Mouse (Mus musculus): Measurements from ENCODE around the gene Slc2a4. TPM values are rescaled to one million over a fixed set of nuclear protein-coding genes. Genes with fewer than 3 reads are reported as not detected.
"Not testable (repeated sequence)": the region's sequence is repeated elsewhere in the genome, so short reads cannot be mapped to it uniquely, and the experiment has no call there.

The Slc2a4 gene
- polyA plus RNA-seq, 1 experiment: 1.9 TPM

DNA sequence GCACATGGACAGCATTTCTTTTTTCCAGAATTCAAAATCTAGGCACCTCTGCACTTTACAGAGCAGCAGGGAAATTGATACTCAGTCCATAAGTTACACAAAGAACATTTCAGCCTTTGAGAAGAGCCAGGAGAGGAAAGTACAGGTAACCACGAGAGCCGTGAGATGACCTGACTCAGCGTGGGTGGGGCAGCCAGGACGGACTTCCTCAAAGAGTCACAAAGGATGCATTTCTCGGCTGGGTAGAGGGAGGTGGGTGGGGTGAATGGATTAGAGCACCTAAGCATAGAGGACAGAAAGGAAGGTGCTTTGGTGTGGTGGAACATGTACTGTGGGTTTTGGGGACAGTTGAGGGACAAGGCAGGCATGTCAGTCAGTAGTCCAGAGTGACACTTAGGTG is 13.9 kb upstream of the Slc2a4 start:
- TF ChIP-seq CTCF (IDR thresholded peaks at IDR 0.05; ENCODE audit: control insufficient read depth, insufficient read depth, insufficient replicate concordance, low read depth, low read length) (no peak), POLR2A (IDR thresholded peaks at IDR 0.05; ENCODE audit: control insufficient read depth, low read depth, low read length) (no peak)
- Histone ChIP-seq H3K4me1 (ENCODE audit: control insufficient read depth, insufficient read depth, low read length) (peaks cover 16% of the 10 kb centered on the region), H3K36me3 (ENCODE audit: control insufficient read depth, insufficient read depth, low read length) (no peaks in the 10 kb centered on the region), H3K27ac (ENCODE audit: control insufficient read depth, insufficient read depth, low read depth, low read length) (no peak overlapping the region), H3K27me3 (ENCODE audit: control insufficient read depth, insufficient read depth, low read length) (no peaks in the 10 kb centered on the region), H3K4me3 (ENCODE audit: control insufficient read depth, low read depth, low read length) (no peak overlapping the region)

DNA sequence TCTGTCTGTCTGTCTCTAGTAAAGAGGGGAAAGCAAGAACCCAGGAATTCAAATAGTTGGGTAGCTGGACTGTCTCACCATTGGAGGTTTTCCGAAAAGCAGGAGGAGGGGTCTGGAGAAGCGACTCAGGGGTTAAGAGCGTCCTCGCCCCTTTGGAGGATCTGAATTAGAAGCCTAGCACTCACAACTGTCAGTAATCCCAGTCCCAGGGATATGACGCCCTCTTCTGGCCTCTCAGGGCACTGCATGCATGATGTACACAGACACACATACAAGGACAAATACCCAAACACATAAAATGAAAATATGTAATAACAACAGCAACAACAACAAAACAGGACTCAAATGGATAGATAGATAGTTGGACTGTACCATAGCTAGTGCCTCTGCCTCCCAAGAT is 12.6 kb upstream of the Slc2a4 start:
- H3K27me3 ChIP-seq (ENCODE audit: control insufficient read depth, insufficient read depth, low read length): no peaks in the 10 kb centered on the region
- H3K4me1 ChIP-seq (ENCODE audit: control insufficient read depth, insufficient read depth, low read length): peaks cover 4% of the 10 kb centered on the region
- TF ChIP-seq POLR2A (IDR thresholded peaks at IDR 0.05; ENCODE audit: control insufficient read depth, low read depth, low read length) (no peak), CTCF (IDR thresholded peaks at IDR 0.05; ENCODE audit: control insufficient read depth, insufficient read depth, insufficient replicate concordance, low read depth, low read length) (peak; percentile 49; the same call in 1 of the 2 replicates)
- no peaks in the 10 kb centered on the region for H3K36me3 ChIP-seq (ENCODE audit: control insufficient read depth, insufficient read depth, low read length)
- no peak overlapping the region for H3K4me3 ChIP-seq (ENCODE audit: control insufficient read depth, low read depth, low read length)
- no peak overlapping the region for H3K27ac ChIP-seq (ENCODE audit: control insufficient read depth, insufficient read depth, low read depth, low read length)

DNA sequence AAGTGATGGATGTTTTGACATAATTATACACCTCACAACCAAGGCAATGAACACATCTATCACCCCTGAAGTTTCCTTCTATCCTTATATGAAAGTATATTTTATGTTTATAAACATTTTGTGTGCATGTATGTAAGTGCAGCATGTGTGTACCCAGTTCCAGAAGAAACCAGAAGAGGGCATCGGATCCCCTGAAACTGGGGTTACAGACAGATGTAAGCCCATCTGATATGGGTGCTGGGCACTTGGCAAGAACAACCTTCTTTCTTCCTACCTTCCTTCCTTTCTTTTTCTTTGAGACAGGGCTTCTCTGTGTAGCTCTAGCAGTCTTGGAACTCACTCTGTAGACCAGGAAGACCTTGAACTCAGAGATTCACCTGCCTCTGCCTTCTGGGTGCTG is 8.2 kb upstream of the Slc2a4 start:
- Histone ChIP-seq H3K36me3 (ENCODE audit: control insufficient read depth, insufficient read depth, low read length) (no peaks in the 10 kb centered on the region), H3K4me3 (ENCODE audit: control insufficient read depth, low read depth, low read length) (no peak overlapping the region), H3K4me1 (ENCODE audit: control insufficient read depth, insufficient read depth, low read length) (no peaks in the 10 kb centered on the region), H3K27me3 (ENCODE audit: control insufficient read depth, insufficient read depth, low read length) (no peaks in the 10 kb centered on the region), H3K27ac (ENCODE audit: control insufficient read depth, insufficient read depth, low read depth, low read length) (no peak overlapping the region)
- TF ChIP-seq CTCF (IDR thresholded peaks at IDR 0.05; ENCODE audit: control insufficient read depth, insufficient read depth, insufficient replicate concordance, low read depth, low read length) (no peak), POLR2A (IDR thresholded peaks at IDR 0.05; ENCODE audit: control insufficient read depth, low read depth, low read length) (no peak)

DNA sequence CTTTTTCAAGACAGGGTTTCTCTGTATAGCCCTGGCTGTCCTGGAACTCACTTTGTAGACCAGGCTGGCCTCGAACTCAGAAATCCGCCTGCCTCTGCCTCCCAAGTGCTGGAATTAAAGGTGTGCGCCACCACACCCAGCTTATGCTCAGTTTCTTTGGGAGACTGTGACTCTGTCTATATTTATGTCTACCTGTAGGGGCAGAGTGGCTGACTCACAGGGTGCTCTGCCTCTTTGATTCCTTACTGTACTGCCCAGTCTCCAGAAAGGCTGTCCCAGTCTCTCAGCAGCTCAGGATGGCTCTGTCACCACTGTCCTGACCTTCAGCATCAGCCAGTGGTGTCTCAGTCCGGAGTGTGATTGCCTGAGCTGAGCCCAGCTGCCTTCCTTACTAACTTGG is 7.6 kb upstream of the Slc2a4 start:
- H3K27me3 ChIP-seq (ENCODE audit: control insufficient read depth, insufficient read depth, low read length): not testable (repeated sequence)

GRCm38 (mm10) chr11:69953267-69953915 is 5.4 kb upstream of the Slc2a4 start:
- Histone ChIP-seq H3K4me1 (ENCODE audit: control insufficient read depth, insufficient read depth, low read length) (peaks cover 5% of the 10 kb centered on the region), H3K27me3 (ENCODE audit: control insufficient read depth, insufficient read depth, low read length) (no peaks in the 10 kb centered on the region), H3K4me3 (ENCODE audit: control insufficient read depth, low read depth, low read length) (no peak overlapping the region), H3K36me3 (ENCODE audit: control insufficient read depth, insufficient read depth, low read length) (no peaks in the 10 kb centered on the region), H3K27ac (ENCODE audit: control insufficient read depth, insufficient read depth, low read depth, low read length) (no peak overlapping the region)
- TF ChIP-seq POLR2A (IDR thresholded peaks at IDR 0.05; ENCODE audit: control insufficient read depth, low read depth, low read length): no peak
- no peak for TF ChIP-seq CTCF (IDR thresholded peaks at IDR 0.05; ENCODE audit: control insufficient read depth, insufficient read depth, insufficient replicate concordance, low read depth, low read length)

More for the DNA sequence above, 7.6 kb upstream of the Slc2a4 start:
- not testable (repeated sequence) for H3K4me1 ChIP-seq (ENCODE audit: control insufficient read depth, insufficient read depth, low read length); H3K36me3 ChIP-seq (ENCODE audit: control insufficient read depth, insufficient read depth, low read length); H3K27ac ChIP-seq (ENCODE audit: control insufficient read depth, insufficient read depth, low read depth, low read length); H3K4me3 ChIP-seq (ENCODE audit: control insufficient read depth, low read depth, low read length)

- TF ChIP-seq POLR2A (IDR thresholded peaks at IDR 0.05; ENCODE audit: control insufficient read depth, low read depth, low read length) (no peak), CTCF (IDR thresholded peaks at IDR 0.05; ENCODE audit: control insufficient read depth, insufficient read depth, insufficient replicate concordance, low read depth, low read length) (no peak)
These were observed 4.3 kb upstream of the Slc2a4 start for GRCm38 (mm10) chr11:69952274-69952673.

DNA sequence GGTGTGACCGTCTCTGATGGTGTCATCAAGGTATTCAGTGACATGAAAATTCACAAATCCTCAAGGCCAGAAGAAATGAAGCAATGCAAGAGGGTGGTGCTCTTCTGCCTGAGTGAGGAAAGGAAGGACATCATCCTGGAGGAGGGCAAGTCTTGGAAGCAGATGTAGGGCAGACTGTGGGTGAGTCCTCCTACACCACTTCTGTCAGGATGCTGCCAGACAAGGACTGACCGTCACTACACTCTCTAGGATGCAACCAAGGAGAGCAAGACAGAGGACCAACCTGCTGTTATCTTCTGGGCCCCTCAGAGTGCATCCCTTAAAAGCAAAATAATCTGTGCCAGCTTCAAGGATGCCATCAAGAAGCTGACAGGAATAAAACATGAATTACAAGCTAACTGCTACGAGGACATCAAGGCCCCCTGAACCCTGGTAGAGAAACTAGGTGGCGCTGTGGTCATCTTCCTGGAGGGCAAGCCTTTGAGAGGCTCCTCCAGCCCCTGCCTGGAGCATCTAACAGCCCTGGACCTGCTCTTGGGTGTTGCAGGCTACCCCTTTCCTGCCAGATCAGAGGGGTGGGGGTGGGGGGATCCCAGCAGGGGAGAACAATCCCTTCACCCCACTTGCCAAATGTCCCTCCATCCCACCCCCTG is 2.9 kb upstream of the Slc2a4 start:
- Histone ChIP-seq H3K4me1 (ENCODE audit: control insufficient read depth, insufficient read depth, low read length) (peaks cover 18% of the 10 kb centered on the region), H3K27ac (ENCODE audit: control insufficient read depth, insufficient read depth, low read depth, low read length) (no peak overlapping the region), H3K36me3 (ENCODE audit: control insufficient read depth, insufficient read depth, low read length) (no peaks in the 10 kb centered on the region), H3K4me3 (ENCODE audit: control insufficient read depth, low read depth, low read length) (no peak overlapping the region), H3K27me3 (ENCODE audit: control insufficient read depth, insufficient read depth, low read length) (no peaks in the 10 kb centered on the region)
- TF ChIP-seq CTCF (IDR thresholded peaks at IDR 0.05; ENCODE audit: control insufficient read depth, insufficient read depth, insufficient replicate concordance, low read depth, low read length): no peak
- TF ChIP-seq POLR2A (IDR thresholded peaks at IDR 0.05; ENCODE audit: control insufficient read depth, low read depth, low read length): no peak

More at GRCm38 (mm10) chr11:69952274-69952673, 4.3 kb upstream of the Slc2a4 start:
- Histone ChIP-seq H3K36me3 (ENCODE audit: control insufficient read depth, insufficient read depth, low read length) (no peaks in the 10 kb centered on the region), H3K27ac (ENCODE audit: control insufficient read depth, insufficient read depth, low read depth, low read length) (no peak overlapping the region), H3K4me3 (ENCODE audit: control insufficient read depth, low read depth, low read length) (no peak overlapping the region), H3K4me1 (ENCODE audit: control insufficient read depth, insufficient read depth, low read length) (peaks cover 15% of the 10 kb centered on the region), H3K27me3 (ENCODE audit: control insufficient read depth, insufficient read depth, low read length) (no peaks in the 10 kb centered on the region)

All from testis, adult 2 months (tissue).